Mouse (Mus musculus) intestine, postnatal 0 days (tissue): ENCODE measurements around the gene Mapk8ip1. TPM values are rescaled to one million over a fixed set of nuclear protein-coding genes. Genes with fewer than 3 reads are reported as not detected.

Experiments used
- ATAC-seq: fragments of 200-750 bp; cut with Nextera tagmentation; 2 replicates; pipeline ENCODE4 v1.8.0; 2017; ENCODE audit warnings: mild to moderate bottlenecking, moderate TSS enrichment, moderate library complexity
- H3K27ac ChIP-seq: fragments of 300-500 bp; sonication (generic); 2 replicates; pipeline ENCODE4 v1.5.1; 2014; ENCODE audit warnings: mild to moderate bottlenecking, low read depth, low read length, moderate library complexity
- H3K27me3 ChIP-seq: fragments of 300-500 bp; sonication (generic); replicated peaks from 2 replicates; pipeline ENCODE4 v1.6.1; 2014; ENCODE audit warnings: low read length, mixed read lengths; ENCODE audit not compliant: control insufficient read depth, insufficient read depth
- H3K36me3 ChIP-seq: fragments of 300-500 bp; sonication (generic); 2 replicates; pipeline ENCODE4 v1.6.1; 2014; ENCODE audit warnings: mild to moderate bottlenecking, moderate library complexity; ENCODE audit not compliant: control insufficient read depth, insufficient read depth
- H3K4me1 ChIP-seq: fragments of 300-500 bp; sonication (generic); replicated peaks from 2 replicates; pipeline ENCODE4 v1.6.1; 2014; ENCODE audit warnings: antibody characterized with exemption, low read length, mixed read lengths; ENCODE audit not compliant: control insufficient read depth, insufficient read depth
- H3K4me2 ChIP-seq: fragments of 300-500 bp; sonication (generic); replicated peaks from 2 replicates; pipeline ENCODE4 v1.6.1; 2014; ENCODE audit warnings: low read depth, mild to moderate bottlenecking, moderate library complexity
- H3K4me3 ChIP-seq: fragments of 300-500 bp; sonication (generic); 2 replicates; pipeline ENCODE4 v1.5.1; 2014; ENCODE audit warnings: low read depth, low read length
- H3K9ac ChIP-seq: fragments of 300-500 bp; sonication (generic); 2 replicates; pipeline ENCODE4 v1.6.1; 2014; ENCODE audit warnings: mild to moderate bottlenecking, low read depth, low read length
- H3K9me3 ChIP-seq: fragments of 300-500 bp; sonication (generic); 2 replicates; pipeline ENCODE4 v1.6.1; 2016; ENCODE audit warnings: mixed run types; ENCODE audit not compliant: control insufficient read depth
- CTCF ChIP-seq: sonication (generic); IDR thresholded peaks from 2 replicates; pipeline ENCODE4 v1.5.1; 2016; ENCODE audit warnings: low read depth, mild to moderate bottlenecking, control low read depth, antibody characterized with exemption, moderate library complexity
- WGBS: fragments of 180-500 bp; shearing (Covaris S2); extraction: QIAGEN DNeasy Blood & Tissue Kit; methylation state at CpG from one replicate; pipeline ENCODE4 v1.1.7; 2014; 5-methylcytosine and 5-hydroxymethylcytosine counted together
- polyA plus RNA-seq: library from polyadenylated mRNA; unstranded; fragments of >200 nt; fragmentation: Nextera tagmentation; extraction: Ambion mirVana; gene quantifications from 2 replicates; pipeline ENCODE4 v1.2.1, GENCODE M21; 2015

Mapk8ip1 gene
- polyA plus RNA-seq = 7.2 and 7.4 TPM in 2 replicates

DNA sequence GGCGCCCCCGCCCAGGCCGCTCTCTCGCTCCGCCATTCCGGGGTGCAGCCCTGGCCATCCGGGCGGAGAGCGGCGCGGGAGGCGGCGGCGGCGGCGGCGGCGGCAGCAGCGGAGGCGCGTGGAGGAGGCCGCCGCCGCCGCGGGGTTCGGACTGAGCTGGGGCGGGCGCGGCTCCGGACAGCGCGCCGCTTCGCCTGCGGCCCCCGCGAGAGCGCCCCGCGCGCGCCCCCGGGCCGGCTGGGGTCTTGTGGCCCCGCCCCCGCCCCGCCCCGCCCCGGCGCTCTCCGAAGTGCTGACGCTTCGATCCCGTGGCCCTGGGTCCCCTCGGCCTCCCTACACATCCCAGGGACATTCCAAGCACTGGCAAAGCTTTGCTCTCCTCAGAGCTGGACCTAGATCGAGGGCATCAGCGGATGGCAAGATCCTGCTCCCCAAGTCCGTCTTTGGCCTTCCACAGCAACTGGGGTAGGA lies at the start of gene Mapk8ip1:
TSS of gene Mapk8ip1 (minus strand) at position 173 of the 471 bp plus-strand sequence.
- H3K9me3 ChIP-seq = no peaks in the 10 kb centered on the region
- no peaks in the 10 kb centered on the region for H3K4me1 ChIP-seq
- no peaks in the 10 kb centered on the region for H3K27me3 ChIP-seq
- H3K9ac ChIP-seq = peak within 1 kb of the TSS; percentile 37
- no peak for TF ChIP-seq CTCF
- peak within 1 kb of the TSS; percentile 85 for H3K4me2 ChIP-seq
- 4% methylated on average over 19 of the region's 59 CpGs for WGBS
- peak; percentile 29; the same call in 1 of the 2 replicates for ATAC-seq
- peak within 1 kb of the TSS; percentile 46 for H3K4me3 ChIP-seq
- peaks cover 21% of the 10 kb centered on the region for H3K36me3 ChIP-seq
- no peak within 1 kb of the TSS for H3K27ac ChIP-seq

- H3K9ac ChIP-seq = no peak overlapping the region
- no peak overlapping the region for H3K4me3 ChIP-seq
- 0 out of 2 replicates have a peak, but pooled peaks cover 2% of the 10 kb centered on the region for H3K36me3 ChIP-seq
- H3K4me1 ChIP-seq = no peaks in the 10 kb centered on the region
- no peak for ATAC-seq
- peak; percentile 55 for TF ChIP-seq CTCF
- no peak overlapping the region for H3K27ac ChIP-seq
- WGBS = 68% methylated on average over 7 of the region's 7 CpGs
- H3K9me3 ChIP-seq = no peaks in the 10 kb centered on the region
- H3K27me3 ChIP-seq = no peaks in the 10 kb centered on the region
- no peak overlapping the region for H3K4me2 ChIP-seq
Measured at GRCm38 (mm10) chr2:92447121-92447740, 46.2 kb upstream of the Mapk8ip1 start.

DNA sequence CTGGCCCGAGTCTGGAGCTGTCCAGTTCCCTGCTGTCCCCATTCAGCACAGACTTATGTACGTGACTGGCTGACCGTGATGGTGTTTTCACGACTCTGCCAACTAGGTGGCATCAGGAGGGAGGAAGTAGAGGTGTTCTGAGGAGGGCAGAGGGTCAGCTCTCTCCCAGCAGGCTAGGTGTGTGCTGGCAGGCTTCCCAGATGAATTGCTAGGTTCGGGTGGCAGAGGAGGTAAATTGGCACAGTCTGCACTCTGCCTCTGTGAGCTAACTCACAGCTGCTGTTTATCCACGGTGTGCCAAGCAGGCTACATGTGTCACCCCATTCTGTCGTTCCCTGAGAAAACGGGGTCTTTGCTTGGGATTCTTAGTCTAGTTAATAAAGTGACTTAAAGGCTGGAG lies 45.6 kb upstream of the Mapk8ip1 start:
- Histone ChIP-seq H3K27me3 (no peaks in the 10 kb centered on the region), H3K9ac (no peak overlapping the region), H3K36me3 (no peaks in the 10 kb centered on the region), H3K9me3 (no peaks in the 10 kb centered on the region), H3K4me3 (no peak overlapping the region), H3K4me1 (no peaks in the 10 kb centered on the region), H3K27ac (peak overlapping the region; percentile 57; the same call in 1 of the 2 replicates), H3K4me2 (no peak overlapping the region)
- no peak for TF ChIP-seq CTCF
- ATAC-seq = peak; percentile 64
- WGBS = 63% methylated on average over 8 of the region's 8 CpGs

DNA sequence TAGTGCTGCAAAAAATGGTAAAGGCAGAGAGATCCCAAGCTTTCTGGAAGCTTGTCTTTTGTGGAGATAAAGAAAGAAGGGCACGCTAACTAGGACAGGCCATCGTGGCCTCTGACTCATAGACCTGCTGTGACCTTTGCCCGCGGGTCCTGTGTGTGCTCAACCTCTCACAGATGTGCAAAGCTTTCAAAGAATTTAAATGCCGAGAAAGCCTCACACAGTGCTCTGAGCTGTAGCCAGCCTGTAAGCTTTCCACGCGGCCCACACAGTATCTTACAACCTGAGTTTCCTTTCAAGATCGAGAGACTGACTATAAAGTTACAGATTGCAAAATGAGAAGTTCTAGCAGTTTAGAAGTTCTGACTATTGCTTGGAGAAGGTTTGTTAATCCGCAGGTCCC lies 44.8 kb upstream of the Mapk8ip1 start:
- Histone ChIP-seq H3K4me2 (no peak overlapping the region), H3K4me1 (no peaks in the 10 kb centered on the region), H3K27me3 (no peaks in the 10 kb centered on the region), H3K9ac (no peak overlapping the region), H3K27ac (peak overlapping the region; percentile 57), H3K4me3 (no peak overlapping the region), H3K9me3 (no peaks in the 10 kb centered on the region), H3K36me3 (no peaks in the 10 kb centered on the region)
- TF ChIP-seq CTCF = no peak
- 33% methylated on average over 9 of the region's 9 CpGs for WGBS
- ATAC-seq = peak; percentile 77

GRCm38 (mm10) chr2:92444376-92444775 lies 43.3 kb upstream of the Mapk8ip1 start:
- ATAC-seq = no peak
- no peaks in the 10 kb centered on the region for H3K27me3 ChIP-seq
- H3K9me3 ChIP-seq = no peaks in the 10 kb centered on the region
- H3K36me3 ChIP-seq = no peaks in the 10 kb centered on the region
- no peak overlapping the region for H3K9ac ChIP-seq
- H3K4me3 ChIP-seq = no peak overlapping the region
- H3K4me1 ChIP-seq = no peaks in the 10 kb centered on the region
- H3K27ac ChIP-seq = no peak overlapping the region
- no peak overlapping the region for H3K4me2 ChIP-seq
- 28% methylated on average over 4 of the region's 4 CpGs for WGBS
- no peak for TF ChIP-seq CTCF

GRCm38 (mm10) chr2:92443313-92443712 lies 42.2 kb upstream of the Mapk8ip1 start:
- H3K9me3 ChIP-seq = no peaks in the 10 kb centered on the region
- no peak for ATAC-seq
- no peak overlapping the region for H3K4me3 ChIP-seq
- no peaks in the 10 kb centered on the region for H3K36me3 ChIP-seq
- no peaks in the 10 kb centered on the region for H3K27me3 ChIP-seq
- no peak overlapping the region for H3K27ac ChIP-seq
- no peak overlapping the region for H3K9ac ChIP-seq
- H3K4me2 ChIP-seq = no peak overlapping the region
- WGBS = 84% methylated on average over 4 of the region's 4 CpGs
- no peaks in the 10 kb centered on the region for H3K4me1 ChIP-seq
- no peak for TF ChIP-seq CTCF
